Mouse (Mus musculus) heart, postnatal 36 days (tissue): Measurements from ENCODE around the gene Med26. TPM values are rescaled to one million over a fixed set of nuclear protein-coding genes. Genes with fewer than 3 reads are reported as not detected.
A peak's percentile ranks its signal among the peaks of the same experiment; 100 is the strongest.

Experiments
- DNase-seq, 2 experiments: peaks; one replicate each; pipeline ENCODE4 v3.0.0; 2021 to 2022
- intact Hi-C: fragments of 180-260 bp; cut with DNase I; formaldehyde crosslinking; loops from one replicate; pipeline ENCODE4 v1.15.1; 2025
- total RNA-seq, 2 experiments: library from RNA; stranded (reverse); gene quantifications; 2 replicates each; pipeline ENCODE4 v1.2.3; 2021

The Med26 gene
- 1 to 10 TPM; 7.6 to 7.9 TPM for total RNA-seq

- DNase-seq: peak; percentile 95 to 96
- intact Hi-C loops: loop anchor here (2.0 to 5.0 kb wide), 2 partner anchors 55 to 126 kb away; partner anchors contain the start of genes Eps15l1 and Slc35e1
Observed at GRCm38 (mm10) chr8:72547802-72548643, at the start of gene Med26. Gene Med26 (minus strand): TSS chr8:72548270.

DNA sequence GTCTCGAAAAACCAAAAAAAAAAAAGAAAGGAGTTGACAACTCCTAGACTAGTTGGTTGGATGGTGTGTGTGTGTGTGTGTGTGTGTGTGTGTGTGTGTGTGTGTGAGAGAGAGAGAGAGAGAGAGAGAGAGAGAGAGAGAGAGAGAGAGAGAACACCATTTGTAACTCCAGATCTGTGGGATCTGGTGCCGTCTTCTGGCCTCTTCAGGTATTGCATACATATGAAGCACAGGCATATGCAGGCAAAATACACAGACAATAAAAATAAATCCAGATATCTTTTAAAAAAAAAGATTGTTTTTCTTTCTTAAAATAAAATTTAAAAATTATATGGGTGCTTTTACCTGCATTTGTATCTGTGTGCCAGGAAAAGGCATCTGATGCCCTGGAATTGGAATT, 42.1 kb upstream of the Med26 start:
- intact Hi-C loops: no loop called here
- peak in 1 of 2 experiments; percentile 44 for DNase-seq

GRCm38 (mm10) chr8:72589286-72589685, 41.2 kb upstream of the Med26 start:
- intact Hi-C loops: no loop called here
- peak; percentile 39 to 49 for DNase-seq

GRCm38 (mm10) chr8:72588865-72589264, 40.8 kb upstream of the Med26 start:
- intact Hi-C loops: no loop called here
- DNase-seq: no peak

- intact Hi-C loops: no loop called here
- peak; percentile 61 to 66 for DNase-seq
Observed at GRCm38 (mm10) chr8:72587806-72588205, 39.7 kb upstream of the Med26 start.

GRCm38 (mm10) chr8:72584390-72584789, 36.3 kb upstream of the Med26 start:
- intact Hi-C loops: no loop called here
- no peak for DNase-seq

DNA sequence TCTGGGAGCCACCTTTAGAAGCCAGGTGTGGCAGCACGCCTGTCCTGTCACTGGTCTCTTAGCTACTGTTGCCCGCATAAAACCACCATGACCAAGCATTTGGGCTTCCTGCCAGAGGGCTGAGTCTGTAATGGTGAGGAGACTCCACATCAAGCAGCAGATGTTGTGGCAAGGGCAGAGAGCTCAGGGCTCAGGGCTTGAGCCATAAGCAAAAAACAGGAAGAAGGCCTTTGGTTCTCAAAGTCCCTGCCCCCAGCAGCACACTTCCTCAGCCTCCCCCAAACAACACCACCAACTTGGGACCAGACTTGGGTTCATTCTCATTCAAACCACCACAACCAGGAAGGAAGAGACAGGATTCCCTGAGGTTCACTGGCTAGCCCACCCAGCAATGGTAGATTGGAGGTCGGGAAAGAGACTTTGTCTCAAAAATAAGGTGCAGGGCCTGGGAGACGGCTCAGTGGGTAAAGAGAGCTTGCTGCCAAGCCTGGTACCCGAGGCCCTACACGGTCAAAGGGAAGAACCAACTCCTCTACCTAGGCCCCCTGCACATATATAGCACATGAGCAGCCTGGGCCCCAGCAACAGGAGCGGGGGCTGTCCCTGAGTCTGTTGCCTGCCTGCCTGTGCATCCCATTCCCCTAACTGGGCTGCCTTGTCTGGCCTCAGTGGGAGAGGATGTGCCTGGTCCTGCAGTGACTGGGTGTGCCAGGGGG, 35.1 kb upstream of the Med26 start:
- intact Hi-C loops: no loop called here
- peak; percentile 60 to 61 for DNase-seq

DNA sequence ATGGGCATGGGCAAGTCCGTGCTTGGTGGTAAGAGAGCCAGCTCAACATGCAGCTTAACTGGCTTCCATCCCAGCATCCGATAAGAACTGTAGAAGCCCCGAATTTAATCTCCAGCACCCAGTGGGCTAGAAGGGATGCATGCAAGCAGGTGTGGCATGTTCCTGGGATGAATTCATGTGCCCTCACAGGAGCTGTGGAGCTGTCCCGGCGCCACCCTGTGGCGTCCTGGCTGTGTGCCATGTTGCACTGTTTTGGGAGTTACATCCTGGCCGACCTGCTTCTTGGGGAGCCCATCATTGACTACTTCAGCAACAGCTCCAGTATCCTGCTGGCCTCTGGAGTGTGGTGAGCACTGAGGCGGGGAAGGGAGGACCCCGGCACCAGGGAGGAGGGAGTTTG, 31.3 kb upstream of the Med26 start:
- intact Hi-C loops: no loop called here
- no peak for DNase-seq

- no peak for DNase-seq
- intact Hi-C loops: no loop called here
Observed at GRCm38 (mm10) chr8:72577941-72578340, 29.9 kb upstream of the Med26 start.

GRCm38 (mm10) chr8:72577266-72577665, 29.2 kb upstream of the Med26 start:
- intact Hi-C loops: no loop called here
- no peak for DNase-seq

- no peak for DNase-seq
- intact Hi-C loops: no loop called here
Observed at GRCm38 (mm10) chr8:72575915-72576314, 27.8 kb upstream of the Med26 start.

GRCm38 (mm10) chr8:72573450-72573849, 25.4 kb upstream of the Med26 start:
- DNase-seq: no peak
- intact Hi-C loops: no loop called here

- intact Hi-C loops: no loop called here
Observed at GRCm38 (mm10) chr8:72572507-72572906, 24.4 kb upstream of the Med26 start.

GRCm38 (mm10) chr8:72571611-72572473, 23.8 kb upstream of the Med26 start, which contains the start of gene Tmem38a:
Gene Tmem38a (plus strand): TSS chr8:72572055.
- intact Hi-C loops: no loop called here
- peak; percentile 82 to 85 for DNase-seq

More at GRCm38 (mm10) chr8:72572507-72572906, 24.4 kb upstream of the Med26 start:
- DNase-seq: peak in 1 of 2 experiments; percentile 40

DNA sequence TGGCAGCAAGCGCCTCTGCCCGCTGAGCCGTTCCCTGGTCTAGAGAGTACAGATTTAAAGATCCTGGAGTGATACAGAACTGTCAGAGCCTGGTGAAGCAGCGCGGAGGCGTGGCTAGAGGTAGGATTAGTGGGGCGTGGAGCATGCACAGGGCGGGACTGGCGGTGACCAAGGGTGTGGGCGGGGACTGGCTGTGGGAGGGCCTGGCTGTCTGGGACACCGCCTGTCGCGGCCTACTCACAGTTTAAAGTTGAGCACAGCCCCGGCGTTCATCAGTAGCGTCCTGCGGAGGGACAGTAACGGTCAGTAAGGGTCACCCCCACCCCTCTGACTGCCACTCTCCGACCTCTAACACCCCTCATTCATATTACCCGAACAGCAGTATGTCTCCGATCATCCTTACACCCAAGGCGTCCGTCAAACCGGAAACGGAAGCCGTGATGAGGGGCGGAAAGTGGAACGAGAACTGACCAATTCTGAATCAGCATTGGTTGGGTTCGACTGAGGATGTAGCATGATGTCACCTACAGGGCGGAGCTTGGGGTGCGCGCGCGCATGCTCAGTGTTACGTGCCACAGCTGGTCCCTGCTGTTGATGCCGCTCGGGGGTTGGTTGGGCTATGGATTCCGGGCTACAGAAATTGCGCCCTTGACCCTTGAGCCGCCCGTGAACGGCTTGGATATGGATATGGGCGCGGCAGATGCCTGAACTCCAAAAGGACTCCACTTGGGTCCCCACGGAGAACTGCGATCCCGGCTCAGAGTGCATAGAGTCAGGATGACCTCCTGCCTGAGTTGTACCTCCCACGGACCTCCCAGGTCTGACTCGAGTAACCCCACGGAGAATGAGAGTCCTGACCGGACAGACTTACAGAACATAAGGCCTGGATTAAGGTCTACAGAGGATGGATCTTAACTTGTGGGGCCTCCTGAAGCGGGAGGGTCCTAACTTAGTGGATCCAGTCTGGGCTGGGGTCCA, 22.9 kb upstream of the Med26 start, which contains the start of gene Smim7:
Gene Smim7 (minus strand): TSS at position 456 of the 978 bp plus-strand sequence.
- intact Hi-C loops: loop anchor here (1.0 kb wide), 1 partner anchor 22 kb away; no protein-coding TSS in a partner anchor
- peak; percentile 98 to 99 for DNase-seq

DNA sequence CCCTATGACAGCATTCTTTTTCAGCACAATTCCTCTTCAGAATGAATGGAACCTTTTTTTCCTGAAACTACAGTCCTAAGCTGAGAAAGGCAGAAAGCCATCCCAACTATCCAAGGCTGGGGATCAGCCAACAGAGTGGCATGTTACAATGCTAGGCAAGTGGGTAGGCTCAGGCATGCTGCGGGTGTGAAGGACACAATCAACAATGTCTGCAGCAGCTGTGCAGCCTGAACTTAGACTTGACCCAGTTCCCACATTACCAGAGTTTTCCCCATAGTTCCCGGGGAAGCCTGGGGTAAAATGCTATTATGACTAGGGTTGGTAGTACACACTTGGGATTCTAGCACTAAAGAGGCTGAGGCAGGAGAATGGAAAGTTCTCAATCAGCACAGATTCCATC, 17.9 kb upstream of the Med26 start:
- DNase-seq: no peak

DNA sequence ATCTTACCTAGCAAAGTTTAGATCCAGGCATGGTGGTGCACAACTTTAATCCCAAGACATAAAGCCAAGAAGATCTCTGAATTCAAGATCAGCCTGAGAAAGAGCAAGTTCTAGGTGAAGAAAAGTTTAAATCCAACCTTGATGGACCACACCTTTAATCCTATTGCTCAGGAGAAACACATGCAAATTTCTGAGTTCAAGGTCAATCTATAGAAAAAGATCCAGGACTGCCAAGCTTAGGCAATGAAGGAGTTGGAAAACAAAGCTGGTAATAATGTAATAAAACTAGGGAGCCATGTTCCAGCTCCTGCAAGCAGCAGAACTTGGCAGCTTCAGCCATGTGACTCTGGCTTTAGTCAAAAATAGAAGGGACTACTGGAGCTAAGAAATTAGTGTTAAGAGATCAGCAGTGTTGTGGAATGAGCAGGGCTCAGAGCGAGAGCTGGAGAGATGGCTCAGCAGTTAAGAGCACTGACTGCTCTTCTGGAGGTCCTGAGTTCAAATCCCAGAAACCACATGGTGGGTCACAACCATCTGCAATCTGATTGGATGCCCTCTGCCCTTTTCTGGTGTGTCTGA, 13.1 kb upstream of the Med26 start:
- DNase-seq: no peak
- intact Hi-C loops: no loop called here

More for the DNA sequence above, 17.9 kb upstream of the Med26 start:
- intact Hi-C loops: loop anchor here (5.0 kb wide), 1 partner anchor 156 kb away; the partner anchor contains the start of gene Sin3b

DNA sequence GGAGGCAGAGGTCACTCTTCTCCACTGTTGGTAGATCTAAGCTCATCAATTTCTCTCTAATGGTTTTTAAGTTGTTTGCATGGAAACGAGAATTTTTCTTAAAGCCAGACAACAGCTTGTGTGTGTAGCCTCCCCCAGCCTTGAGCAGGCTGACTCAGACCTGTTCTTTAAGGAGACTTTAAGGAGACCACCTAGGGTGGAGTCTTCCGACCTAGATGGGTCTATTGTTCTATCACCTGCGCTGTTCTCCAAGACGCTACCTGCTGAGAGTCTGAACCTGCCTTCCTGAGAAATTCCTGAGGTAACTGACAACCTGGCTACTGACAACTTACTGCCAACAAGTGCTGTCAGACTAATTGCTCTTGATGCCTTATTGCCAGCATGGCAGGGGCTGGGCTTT, 7.7 kb upstream of the Med26 start:
- no peak for DNase-seq

More for the DNA sequence above, 7.7 kb upstream of the Med26 start:
- intact Hi-C loops: no loop called here
